Comparison of ENCODE assay signal across 19 mouse cellular contexts in the genomic region with DNA sequence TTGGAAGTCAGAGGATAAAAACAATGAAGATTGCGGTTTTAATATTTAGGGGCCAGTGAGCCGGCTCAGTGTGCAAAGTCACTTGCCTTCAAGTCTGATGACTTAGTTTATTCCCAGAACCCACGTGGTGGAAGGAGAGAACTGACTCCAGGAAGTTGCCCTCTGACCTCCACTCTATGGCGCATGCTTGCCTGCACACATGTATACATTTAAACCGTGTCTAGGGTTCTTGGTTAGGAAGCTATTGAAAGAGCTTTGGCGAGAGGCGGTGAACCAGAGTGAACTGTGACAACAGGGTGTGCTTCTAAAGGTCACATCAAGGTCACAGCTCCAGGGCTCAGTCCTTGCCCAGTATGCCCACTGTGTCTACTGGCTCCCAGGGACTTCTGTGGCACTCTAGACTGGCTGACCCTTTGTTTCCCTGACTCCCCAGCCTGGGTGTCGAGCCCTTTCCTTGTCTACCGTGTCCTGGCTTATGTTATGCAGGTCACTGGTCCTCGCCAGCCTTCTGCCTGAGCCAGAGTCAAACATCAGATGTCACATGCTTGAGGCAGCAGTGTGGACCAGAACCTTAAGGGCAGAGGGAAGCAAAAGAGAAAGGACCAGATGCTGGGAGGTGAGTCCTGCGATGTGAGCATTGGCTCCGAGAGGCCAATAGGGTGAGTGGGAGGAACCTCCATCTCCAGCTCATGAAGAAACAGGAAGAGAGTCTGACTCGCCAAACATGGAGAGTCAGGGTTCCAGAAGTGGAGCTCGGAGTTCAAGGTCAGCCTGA. TPM values are rescaled to one million over a fixed set of nuclear protein-coding genes. Genes with fewer than 3 reads are reported as not detected.
DNase-seq lines count a peak whose midpoint lies in the region; ATAC-seq and TF ChIP-seq lines count a peak whose summit lies in the region.
"Had no signal": no experiment of that assay in that cellular context is flagged by ENCODE, and none has a peak within 500 bp of the region (broad histone marks: within the 10 kb centered on the region; RNA-seq: fewer than 3 reads in every experiment).

No protein-coding gene starts in this region.

- H3K9me3 ChIP-seq in midbrain, embryonic 10.5 days (replicated peaks) = no peaks in the 10 kb centered on the region
- no peaks in the 10 kb centered on the region for H3K9me3 ChIP-seq in midbrain, embryonic 13.5 days
- H3K9me3 ChIP-seq in embryonic facial prominence, embryonic 10.5 days = 0 out of 2 replicates have a peak, but pooled peaks cover 3% of the 10 kb centered on the region
- H3K9me3 ChIP-seq: embryonic facial prominence, embryonic 15.5 days; forebrain, embryonic 13.5 days; G1E; heart, embryonic 13.5 days had no signal

- TF ChIP-seq POLR2A in kidney, adult 2 months (IDR thresholded peaks at IDR 0.05; ENCODE audit: low read depth, low read length) = no peak

- WGBS in kidney, adult 2 months = 43% methylated on average over 14 of the region's 14 CpGs
- 47% methylated on average over 14 of the region's 14 CpGs for WGBS in midbrain, embryonic 10.5 days
- 50% methylated on average over 14 of the region's 14 CpGs for WGBS in midbrain, embryonic 13.5 days
- WGBS in embryonic facial prominence, embryonic 10.5 days = 46% methylated on average over 14 of the region's 14 CpGs

- no peak overlapping the region for H3K4me2 ChIP-seq in midbrain, embryonic 13.5 days (replicated peaks)
- H3K4me2 ChIP-seq: embryonic facial prominence, embryonic 15.5 days; forebrain, embryonic 13.5 days; heart, embryonic 13.5 days; lung, embryonic 14.5 days had no signal

- no peak overlapping the region for H3K4me3 ChIP-seq in kidney, adult 2 months (ENCODE audit: insufficient read depth, low read depth, low read length)
- H3K4me3 ChIP-seq in midbrain, embryonic 10.5 days = no peak overlapping the region
- no peak overlapping the region for H3K4me3 ChIP-seq in midbrain, embryonic 13.5 days (replicated peaks)
- no peak overlapping the region for H3K4me3 ChIP-seq in embryonic facial prominence, embryonic 10.5 days
- H3K4me3 ChIP-seq: embryonic facial prominence, embryonic 15.5 days; forebrain, embryonic 13.5 days; heart, embryonic 13.5 days; megakaryocyte, embryonic 14.5 days had no signal

- ATAC-seq in midbrain, embryonic 13.5 days = no peak
- no peak for ATAC-seq in inflammation-experienced regulatory T-cells, adult 6 months
- ATAC-seq: forebrain, embryonic 13.5 days had no signal

- TF ChIP-seq CTCF in kidney, adult 2 months (conservative IDR thresholded peaks at IDR 0.05; ENCODE audit: insufficient read depth, insufficient read length, low read depth, low read length) = no peak

- H3K27ac ChIP-seq in kidney, adult 2 months (ENCODE audit: insufficient read depth, low read depth, low read length) = peak overlapping the region; percentile 21
- 0 out of 2 replicates have a peak overlapping the region, but pooled peaks have one; percentile 28 for H3K27ac ChIP-seq in midbrain, embryonic 10.5 days (replicated peaks)
- H3K27ac ChIP-seq in midbrain, embryonic 13.5 days = no peak overlapping the region
- H3K27ac ChIP-seq in embryonic facial prominence, embryonic 10.5 days (replicated peaks) = no peak overlapping the region; the same call in 1 of the 2 replicates
- H3K27ac ChIP-seq: embryonic facial prominence, embryonic 15.5 days; forebrain, embryonic 13.5 days; heart, embryonic 13.5 days had no signal

- DNase-seq in kidney, adult 2 months = peak; percentile 56
- DNase-seq in kidney, postnatal 4 days = no peak
- no peak for DNase-seq in midbrain, embryonic 10.5 days (ENCODE audit: low spot score)
- DNase-seq in embryonic facial prominence, embryonic 10.5 days (ENCODE audit: low spot score) = peak; percentile 49
- peak; percentile 60 for DNase-seq in yolk sac, embryonic 10.5 days (ENCODE audit: low spot score)
- no peak for DNase-seq in heart, adult 11 months
- DNase-seq: cerebellum, postnatal 25 days; right cerebral cortex, postnatal 4 days; thymus, adult 18-20 months had no signal

- no peak overlapping the region for H3K9ac ChIP-seq in midbrain, embryonic 13.5 days (replicated peaks)
- H3K9ac ChIP-seq: embryonic facial prominence, embryonic 15.5 days; forebrain, embryonic 13.5 days; lung, embryonic 14.5 days had no signal

- no peaks in the 10 kb centered on the region for H3K36me3 ChIP-seq in kidney, adult 2 months (ENCODE audit: control insufficient read depth, insufficient read depth, low read length)
- H3K36me3 ChIP-seq in midbrain, embryonic 10.5 days = no peaks in the 10 kb centered on the region
- H3K36me3 ChIP-seq in midbrain, embryonic 13.5 days = no peaks in the 10 kb centered on the region
- H3K36me3 ChIP-seq in embryonic facial prominence, embryonic 10.5 days (replicated peaks) = no peaks in the 10 kb centered on the region
- H3K36me3 ChIP-seq: embryonic facial prominence, embryonic 15.5 days; heart, embryonic 13.5 days had no signal

- no peaks in the 10 kb centered on the region for H3K27me3 ChIP-seq in kidney, adult 2 months (replicated peaks; ENCODE audit: control insufficient read depth, insufficient read depth, low read length)
- H3K27me3 ChIP-seq in midbrain, embryonic 10.5 days (ENCODE audit: low read depth, poor library complexity, severe bottlenecking) = peaks cover 41% of the 10 kb centered on the region
- H3K27me3 ChIP-seq in midbrain, embryonic 13.5 days = peaks cover 37% of the 10 kb centered on the region
- peaks cover 40% of the 10 kb centered on the region for H3K27me3 ChIP-seq in embryonic facial prominence, embryonic 10.5 days (replicated peaks; ENCODE audit: low read depth, poor library complexity, severe bottlenecking)
- H3K27me3 ChIP-seq: megakaryocyte, embryonic 14.5 days had no signal

- peaks cover 18% of the 10 kb centered on the region; the same call in 1 of the 2 replicates for H3K4me1 ChIP-seq in kidney, adult 2 months (ENCODE audit: control insufficient read depth, insufficient read depth, low read length)
- peaks cover 39% of the 10 kb centered on the region for H3K4me1 ChIP-seq in midbrain, embryonic 10.5 days
- H3K4me1 ChIP-seq in midbrain, embryonic 13.5 days (replicated peaks) = peaks cover 13% of the 10 kb centered on the region
- peaks cover 49% of the 10 kb centered on the region for H3K4me1 ChIP-seq in embryonic facial prominence, embryonic 10.5 days

RNA-seq across cellular contexts. Expression of gene Qprt, which starts 3.2 kb away (rescaled TPM):
- 127 and 137 TPM in 2 replicates for polyA plus RNA-seq in kidney, adult 2 months (2012; rRNA removed)
- polyA plus RNA-seq in midbrain, embryonic 10.5 days (2016; fragmentation: Nextera tagmentation; extraction: Ambion mirVana) = 7.2 and 10.3 TPM in 2 replicates
- 0.79 and 0.98 TPM in 2 replicates for polyA plus RNA-seq in midbrain, embryonic 13.5 days (2015; fragmentation: Nextera tagmentation; extraction: Ambion mirVana)
- 3.7 and 4.1 TPM in 2 replicates for polyA plus RNA-seq in embryonic facial prominence, embryonic 10.5 days (2016; fragmentation: Nextera tagmentation; extraction: Ambion mirVana)
- polyA plus RNA-seq in inflammation-experienced regulatory T-cells, adult 6 months (2017; shearing (Covaris generic)) = 10 to 100 TPM in 2 of 3 experiments, 1 to 10 TPM in 1; 7.8 to 15.5 (median 15.0) TPM
- polyA plus RNA-seq: neural tube, embryonic 14.5 days had no signal

RNA-seq across cellular contexts. Expression of gene Spn, which starts 18.8 kb away (rescaled TPM):
- 2.7 and 5.2 TPM in 2 replicates for polyA plus RNA-seq in kidney, adult 2 months (2012; rRNA removed)
- 0.09 and 0.10 TPM in 2 replicates for polyA plus RNA-seq in midbrain, embryonic 10.5 days (2016; fragmentation: Nextera tagmentation; extraction: Ambion mirVana)
- 0.06 and 0.09 TPM in 2 replicates for polyA plus RNA-seq in midbrain, embryonic 13.5 days (2015; fragmentation: Nextera tagmentation; extraction: Ambion mirVana)
- 0.04 and 0.09 TPM in 2 replicates for polyA plus RNA-seq in embryonic facial prominence, embryonic 10.5 days (2016; fragmentation: Nextera tagmentation; extraction: Ambion mirVana)
- 100 to 1,000 TPM; 105 to 226 (median 130) TPM for polyA plus RNA-seq in inflammation-experienced regulatory T-cells, adult 6 months (2017; shearing (Covaris generic))
- polyA plus RNA-seq: lung, embryonic 14.5 days; neural tube, embryonic 14.5 days had no signal

RNA-seq across cellular contexts. Expression of gene AI467606, which starts 27.7 kb away (rescaled TPM):
- polyA plus RNA-seq in kidney, adult 2 months (2012; rRNA removed) = 4.2 and 7.7 TPM in 2 replicates
- 0.91 and 1.2 TPM in 2 replicates for polyA plus RNA-seq in midbrain, embryonic 10.5 days (2016; fragmentation: Nextera tagmentation; extraction: Ambion mirVana)
- 0.90 and 1.5 TPM in 2 replicates for polyA plus RNA-seq in midbrain, embryonic 13.5 days (2015; fragmentation: Nextera tagmentation; extraction: Ambion mirVana)
- 0.54 and 1.4 TPM in 2 replicates for polyA plus RNA-seq in embryonic facial prominence, embryonic 10.5 days (2016; fragmentation: Nextera tagmentation; extraction: Ambion mirVana)
- polyA plus RNA-seq in inflammation-experienced regulatory T-cells, adult 6 months (2017; shearing (Covaris generic)) = 100 to 1,000 TPM; 248 to 287 (median 263) TPM

RNA-seq across cellular contexts. Expression of gene Zg16, which starts 31.7 kb away (rescaled TPM):
- not detected in 2 replicates for polyA plus RNA-seq in kidney, adult 2 months (2012; rRNA removed)
- not detected in 2 replicates for polyA plus RNA-seq in midbrain, embryonic 10.5 days (2016; fragmentation: Nextera tagmentation; extraction: Ambion mirVana)
- polyA plus RNA-seq in midbrain, embryonic 13.5 days (2015; fragmentation: Nextera tagmentation; extraction: Ambion mirVana) = not detected in 2 replicates
- not detected in 2 replicates for polyA plus RNA-seq in embryonic facial prominence, embryonic 10.5 days (2016; fragmentation: Nextera tagmentation; extraction: Ambion mirVana)
- polyA plus RNA-seq in inflammation-experienced regulatory T-cells, adult 6 months (2017; shearing (Covaris generic)) = 1 to 10 TPM in 1 of 3 experiments, not detected in 2; 1.6 TPM
- polyA plus RNA-seq: embryonic facial prominence, embryonic 15.5 days; forebrain, embryonic 13.5 days; G1E; heart, embryonic 13.5 days; hindbrain, embryonic 11.5 days; lung, embryonic 14.5 days; neural tube, embryonic 14.5 days had no signal

Comparison
In these comparisons a context has a peak if more than half of its experiments do, and no peak if none do; other contexts are left out.
1. DNase-seq: peak in kidney, adult 2 months (single experiment), embryonic facial prominence, embryonic 10.5 days (single experiment) and yolk sac, embryonic 10.5 days (single experiment); none in kidney, postnatal 4 days (0 of 2), midbrain, embryonic 10.5 days (single experiment) and heart, adult 11 months (single experiment).
2. H3K27ac ChIP-seq: peak in kidney, adult 2 months (single experiment) and midbrain, embryonic 10.5 days (single experiment); none in midbrain, embryonic 13.5 days (single experiment) and embryonic facial prominence, embryonic 10.5 days (single experiment).
3. RNA of gene Spn, which starts 18.8 kb away (polyA plus RNA-seq): 105 to 226 TPM in inflammation-experienced regulatory T-cells, adult 6 months; 2.7 to 5.2 TPM in kidney, adult 2 months, 0.09 to 0.10 TPM in midbrain, embryonic 10.5 days, 0.06 to 0.09 TPM in midbrain, embryonic 13.5 days and 0.04 to 0.09 TPM in embryonic facial prominence, embryonic 10.5 days; every median in the first group is over 10 times any median in the second.
4. RNA of gene AI467606, which starts 27.7 kb away (polyA plus RNA-seq): 248 to 287 TPM in inflammation-experienced regulatory T-cells, adult 6 months; 4.2 to 7.7 TPM in kidney, adult 2 months, 0.90 to 1.5 TPM in midbrain, embryonic 13.5 days, 0.91 to 1.2 TPM in midbrain, embryonic 10.5 days and 0.54 to 1.4 TPM in embryonic facial prominence, embryonic 10.5 days; every median in the first group is over 10 times any median in the second.